Mouse (Mus musculus): ENCODE measurements at regions not wholly inside any gene's neighbourhood (a gene's known extent, or its start where the extent isn't known, plus 50 kb on each side); places are given as distances from the start of the nearest gene placed in this dataset.

GRCm38 (mm10) chr7:88544393-88544792, 114.3 kb downstream of the Rab38 start:
- in situ Hi-C loops (cut with MseI, MboI): loop anchor here in 1 of 2 experiments (25.0 kb wide), 1 partner anchor 457 kb away; no protein-coding TSS in a partner anchor

GRCm38 (mm10) chr7:88544976-88545654, 115.0 kb downstream of the Rab38 start:
- in situ Hi-C loops (cut with MseI, MboI): loop anchor here in 1 of 2 experiments (25.0 kb wide), 1 partner anchor 458 kb away; no protein-coding TSS in a partner anchor

DNA sequence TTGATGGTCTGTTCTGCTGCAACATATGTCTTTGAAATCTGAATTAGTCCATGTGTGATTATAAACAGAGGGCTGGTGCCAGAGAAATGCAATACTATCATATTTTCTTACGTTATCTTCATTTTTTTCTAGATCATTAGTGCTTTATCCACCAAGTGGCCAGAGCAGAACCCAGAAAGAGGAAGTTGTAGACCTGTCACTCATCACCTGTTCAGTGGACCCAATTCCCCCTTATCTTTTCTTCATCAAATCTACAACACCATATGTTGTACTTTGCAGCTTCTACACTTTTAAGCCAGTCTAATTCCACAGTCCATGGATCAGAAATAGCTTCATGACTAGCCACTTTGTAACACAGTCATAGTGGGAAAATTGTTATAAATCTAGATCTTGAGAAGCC, 145.0 kb downstream of the Rab38 start:
- in situ Hi-C loops (cut with MseI, MboI): no loop called here

- in situ Hi-C loops (cut with MseI, MboI): no loop called here
Observed at GRCm38 (mm10) chr7:88600781-88601180, 170.7 kb downstream of the Rab38 start.

Data from mouse trophoblast stem cell (cell line).